Mouse (Mus musculus): ENCODE data around the gene Gins2.

DNA sequence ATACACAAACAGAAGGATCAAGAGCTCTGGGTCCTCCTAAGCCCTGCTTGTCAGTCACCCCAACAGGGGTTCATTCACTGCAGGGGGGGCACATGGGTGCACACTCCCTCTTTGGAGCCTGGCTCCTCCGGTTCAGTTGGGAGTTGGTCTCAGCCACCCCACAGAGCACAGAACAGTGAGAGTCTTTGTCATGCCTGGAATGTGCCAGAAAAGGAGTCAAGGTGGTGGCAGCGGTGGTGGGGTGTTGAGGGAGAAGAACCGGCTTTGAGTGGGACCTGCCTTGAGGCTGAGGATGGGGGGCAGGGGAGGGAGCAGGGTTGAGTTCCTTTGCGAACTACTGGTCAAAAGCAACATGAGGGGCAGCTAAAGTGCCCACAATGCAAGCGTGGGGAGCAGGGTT is 40.9 kb upstream of the Gins2 start:
- TF ChIP-seq CTCF (IDR thresholded peaks at IDR 0.05; ENCODE audit: low read depth, low read length) (no peak), POLR2AphosphoS5 (IDR thresholded peaks at IDR 0.05; ENCODE audit: insufficient replicate concordance, low read depth, low read length) (no peak), GATA2 (IDR thresholded peaks at IDR 0.05; ENCODE audit: borderline replicate concordance, low read depth, low read length) (no peak)
